33 mouse cellular contexts compared by ENCODE assay signal in the genomic region with DNA sequence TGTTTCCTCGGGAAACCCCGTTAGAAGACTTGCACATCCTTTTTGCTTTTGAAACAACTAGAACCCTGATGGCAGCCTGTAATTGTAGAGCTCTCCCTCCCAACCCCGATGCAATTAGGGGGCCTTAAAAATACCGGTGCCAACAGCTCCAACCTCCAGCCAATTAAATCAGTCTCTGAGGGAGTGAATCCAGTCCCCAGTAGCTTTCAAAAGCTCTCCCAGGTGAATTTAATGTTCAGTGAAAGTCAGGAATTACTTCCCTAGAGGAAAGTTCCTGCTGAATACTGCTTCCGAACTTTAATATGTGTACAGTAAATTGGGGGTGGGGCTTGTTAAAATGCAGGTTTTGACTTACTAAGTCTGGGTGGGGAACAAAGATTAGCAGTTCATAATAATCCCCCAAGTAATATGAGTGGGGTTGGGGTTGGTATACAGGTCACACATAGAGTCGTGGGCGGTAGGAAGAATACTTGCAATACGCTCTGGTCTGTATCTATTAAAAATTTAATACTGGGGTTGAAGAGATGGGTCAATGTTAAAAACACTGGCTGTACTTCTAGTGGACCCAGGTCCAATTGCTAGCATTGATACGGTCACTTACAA. TPM values are rescaled to one million over a fixed set of nuclear protein-coding genes. Genes with fewer than 3 reads are reported as not detected.
DNase-seq lines count a peak whose midpoint lies in the region; ATAC-seq and TF ChIP-seq lines count a peak whose summit lies in the region.
"Had no signal": no experiment of that assay in that cellular context is flagged by ENCODE, and none has a peak within 500 bp of the region (broad histone marks: within the 10 kb centered on the region; RNA-seq: fewer than 3 reads in every experiment).

No protein-coding gene starts in this region.

- H3K27me3 ChIP-seq in liver, embryonic 15.5 days = no peaks in the 10 kb centered on the region
- no peaks in the 10 kb centered on the region for H3K27me3 ChIP-seq in liver, embryonic 12.5 days (replicated peaks)
- H3K27me3 ChIP-seq in thymus, adult 2 months (ENCODE audit: control insufficient read depth, insufficient read depth, low read length) = no peaks in the 10 kb centered on the region
- H3K27me3 ChIP-seq: heart, embryonic 15.5 days; hindbrain, embryonic 12.5 days; liver, embryonic 13.5 days; midbrain, embryonic 15.5 days; neural tube, embryonic 12.5 days; stomach, embryonic 15.5 days had no signal

- 0 out of 2 replicates have a peak, but pooled peaks cover 6% of the 10 kb centered on the region for H3K4me1 ChIP-seq in liver, embryonic 15.5 days (replicated peaks)
- 0 out of 2 replicates have a peak, but pooled peaks cover 5% of the 10 kb centered on the region for H3K4me1 ChIP-seq in liver, embryonic 12.5 days
- peaks cover 13% of the 10 kb centered on the region for H3K4me1 ChIP-seq in thymus, adult 2 months (replicated peaks; ENCODE audit: control insufficient read depth, insufficient read depth, low read length)
- H3K4me1 ChIP-seq: heart, embryonic 10.5 days; heart, embryonic 15.5 days; hindbrain, embryonic 12.5 days; midbrain, embryonic 15.5 days; neural tube, embryonic 12.5 days; stomach, embryonic 15.5 days had no signal

- no peak for DNase-seq in thymus, adult 2 months
- no peak for DNase-seq in thymus, postnatal 10 days (ENCODE audit: low spot score in 2 of 2)
- peak; percentile 44 for DNase-seq in brain, embryonic 14.5 days (ENCODE audit: low read depth)
- DNase-seq in gastrocnemius, postnatal 10 days = no peak
- no peak for DNase-seq in gastrocnemius, postnatal 4 days (ENCODE audit: low spot score in 2 of 2)
- DNase-seq: adrenal gland, adult 8-10 months; cerebellum, adult 18-20 months; cerebellum, postnatal 14 days; forebrain, postnatal 0 days; kidney, adult 8-10 months; liver, embryonic 13.5 days; lung, embryonic 14.5 days; lung, postnatal 14 days; thymus, postnatal 36 days had no signal

- no peaks in the 10 kb centered on the region for H3K9me3 ChIP-seq in liver, embryonic 15.5 days (replicated peaks)
- no peaks in the 10 kb centered on the region for H3K9me3 ChIP-seq in liver, embryonic 12.5 days (replicated peaks)
- H3K9me3 ChIP-seq: heart, embryonic 10.5 days; heart, embryonic 15.5 days; hindbrain, embryonic 12.5 days; liver, embryonic 13.5 days; midbrain, embryonic 15.5 days; neural tube, embryonic 12.5 days; stomach, embryonic 15.5 days had no signal

- 0 out of 2 replicates have a peak overlapping the region, but pooled peaks have one; percentile 29 for H3K27ac ChIP-seq in liver, embryonic 15.5 days (replicated peaks)
- H3K27ac ChIP-seq in liver, embryonic 12.5 days = no peak overlapping the region
- H3K27ac ChIP-seq in thymus, adult 2 months (ENCODE audit: control insufficient read depth, insufficient read depth, low read length) = 0 out of 2 replicates have a peak overlapping the region, but pooled peaks have one; percentile 8
- H3K27ac ChIP-seq: heart, embryonic 10.5 days; heart, embryonic 15.5 days; hindbrain, embryonic 12.5 days; hindbrain, postnatal 0 days; kidney, postnatal 0 days; liver, embryonic 13.5 days; midbrain, embryonic 15.5 days; neural tube, embryonic 12.5 days; stomach, embryonic 15.5 days had no signal

- TF ChIP-seq CTCF in thymus, adult 2 months (IDR thresholded peaks at IDR 0.05; ENCODE audit: borderline replicate concordance, control insufficient read depth, extremely low read depth, insufficient read depth, low read length, poor library complexity) = no peak
- TF ChIP-seq CTCF in brain, embryonic 14.5 days (IDR thresholded peaks at IDR 0.05; ENCODE audit: borderline replicate concordance, extremely low read depth, insufficient read depth, insufficient read length) = no peak

- WGBS in liver, embryonic 15.5 days (ENCODE audit: insufficient replicate concordance) = 60% methylated on average over 9 of the region's 9 CpGs
- 68% methylated on average over 9 of the region's 9 CpGs for WGBS in liver, embryonic 12.5 days (ENCODE audit: insufficient replicate concordance)
- WGBS in thymus, adult 2 months = 59% methylated on average over 9 of the region's 9 CpGs

- H3K9ac ChIP-seq in liver, embryonic 15.5 days = no peak overlapping the region
- H3K9ac ChIP-seq in liver, embryonic 12.5 days = no peak overlapping the region
- H3K9ac ChIP-seq: forebrain, postnatal 0 days; heart, embryonic 15.5 days; hindbrain, embryonic 12.5 days; liver, embryonic 13.5 days; lung, embryonic 14.5 days; midbrain, embryonic 15.5 days; neural tube, embryonic 12.5 days; stomach, embryonic 15.5 days had no signal

- ATAC-seq in liver, embryonic 15.5 days (ENCODE audit: insufficient read depth) = no peak
- ATAC-seq in liver, embryonic 12.5 days = no peak
- ATAC-seq: forebrain, postnatal 0 days; hindbrain, postnatal 0 days; intestine, embryonic 16.5 days; midbrain, embryonic 15.5 days had no signal

- TF ChIP-seq POLR2A in thymus, adult 2 months (IDR thresholded peaks at IDR 0.05; ENCODE audit: control insufficient read depth, extremely low read depth, insufficient read depth, low read length, poor library complexity) = no peak
- TF ChIP-seq POLR2A in brain, embryonic 14.5 days (IDR thresholded peaks at IDR 0.05; ENCODE audit: borderline replicate concordance, extremely low read depth, insufficient read depth, insufficient read length, poor library complexity, severe bottlenecking) = no peak

- no peak overlapping the region for H3K4me2 ChIP-seq in liver, embryonic 15.5 days
- no peak overlapping the region for H3K4me2 ChIP-seq in liver, embryonic 12.5 days
- H3K4me2 ChIP-seq: heart, embryonic 15.5 days; hindbrain, embryonic 12.5 days; liver, embryonic 13.5 days; lung, embryonic 14.5 days; midbrain, embryonic 15.5 days; neural tube, embryonic 12.5 days; stomach, embryonic 15.5 days had no signal

- no peaks in the 10 kb centered on the region for H3K36me3 ChIP-seq in liver, embryonic 15.5 days (replicated peaks)
- H3K36me3 ChIP-seq in liver, embryonic 12.5 days = no peaks in the 10 kb centered on the region
- no peaks in the 10 kb centered on the region for H3K36me3 ChIP-seq in thymus, adult 2 months (ENCODE audit: control insufficient read depth, insufficient read depth, low read length)
- H3K36me3 ChIP-seq: heart, embryonic 10.5 days; heart, embryonic 15.5 days; hindbrain, embryonic 12.5 days; liver, embryonic 13.5 days; midbrain, embryonic 15.5 days; neural tube, embryonic 12.5 days; stomach, embryonic 15.5 days had no signal

- H3K4me3 ChIP-seq in liver, embryonic 15.5 days (replicated peaks) = no peak overlapping the region
- H3K4me3 ChIP-seq in liver, embryonic 12.5 days = no peak overlapping the region
- H3K4me3 ChIP-seq in thymus, adult 2 months (ENCODE audit: control insufficient read depth, insufficient read depth, low read length) = no peak overlapping the region
- H3K4me3 ChIP-seq: heart, embryonic 10.5 days; heart, embryonic 15.5 days; hindbrain, embryonic 12.5 days; liver, embryonic 13.5 days; midbrain, embryonic 15.5 days; neural tube, embryonic 12.5 days; stomach, embryonic 15.5 days had no signal

RNA-seq across cellular contexts. Expression of a gene that starts 3.1 kb away (rescaled TPM):
- 28.8 and 32.2 TPM in 2 replicates for polyA plus RNA-seq in liver, embryonic 15.5 days (2015; fragmentation: Nextera tagmentation; extraction: Ambion mirVana)
- 47.6 and 54.4 TPM in 2 replicates for polyA plus RNA-seq in liver, embryonic 12.5 days (2016; fragmentation: Nextera tagmentation; extraction: Ambion mirVana)
- 9.6 and 11.0 TPM in 2 replicates for polyA plus RNA-seq in thymus, adult 2 months (2012; rRNA removed)
- 7.0 and 9.1 TPM in 2 replicates for polyA plus RNA-seq in brain, embryonic 14.5 days (2012; rRNA removed)
- 1 to 10 TPM; 5.8 to 9.0 TPM for total RNA-seq in gastrocnemius, postnatal 10 days (2021)
- 10 to 100 TPM; 11.4 to 13.4 TPM for total RNA-seq in gastrocnemius, postnatal 4 days (2021)

RNA-seq across cellular contexts. Expression of a gene that starts 30.9 kb away (rescaled TPM):
- not detected in 2 replicates for polyA plus RNA-seq in liver, embryonic 15.5 days (2015; fragmentation: Nextera tagmentation; extraction: Ambion mirVana)
- 0.49 TPM in 1 of 2 replicates, not detected in the other for polyA plus RNA-seq in liver, embryonic 12.5 days (2016; fragmentation: Nextera tagmentation; extraction: Ambion mirVana)
- polyA plus RNA-seq in thymus, adult 2 months (2012; rRNA removed) = not detected in 2 replicates
- polyA plus RNA-seq in brain, embryonic 14.5 days (2012; rRNA removed) = not detected in 2 replicates
- not detected for total RNA-seq in gastrocnemius, postnatal 10 days (2021)
- not detected for total RNA-seq in gastrocnemius, postnatal 4 days (2021)
- total RNA-seq: adrenal gland, adult 8-10 months; ES-E14; forebrain, postnatal 0 days; gastrocnemius, adult 8-10 months; granulocyte monocyte progenitor cell, adult 5-6 weeks; heart, postnatal 25 days; hindbrain, postnatal 0 days; left cerebral cortex, postnatal 10 days had no signal
- polyA plus RNA-seq: cortical plate, adult 2 months; forebrain, postnatal 0 days; heart, embryonic 10.5 days; heart, embryonic 15.5 days; hindbrain, embryonic 12.5 days; hindbrain, postnatal 0 days; intestine, embryonic 16.5 days; kidney, postnatal 0 days; large intestine, adult 2 months; limb, embryonic 11.5 days; liver, embryonic 13.5 days; lung, embryonic 14.5 days; midbrain, embryonic 15.5 days; neural tube, embryonic 12.5 days; stomach, embryonic 15.5 days had no signal
